Mouse (Mus musculus): ENCODE measurements around the gene Cfap54.

- TF ChIP-seq CTCF (IDR thresholded peaks at IDR 0.05; ENCODE audit: control insufficient read depth, insufficient read depth, insufficient read length) (no peak), MAX (IDR thresholded peaks at IDR 0.05) (no peak), USF1 (IDR thresholded peaks at IDR 0.05; ENCODE audit: low read depth) (no peak), MYOD1 (IDR thresholded peaks at IDR 0.05; ENCODE audit: control insufficient read depth, insufficient read length, low read depth) (no peak), MYOG (IDR thresholded peaks at IDR 0.05; ENCODE audit: control insufficient read depth, extremely low read depth, insufficient read length) (no peak), CEBPB (IDR thresholded peaks at IDR 0.05; ENCODE audit: low read depth) (no peak), FOSL1 (IDR thresholded peaks at IDR 0.05; ENCODE audit: insufficient read depth, low read length, poor library complexity, severe bottlenecking) (no peak)
Observed at GRCm38 (mm10) chr10:93123310-93123709, 41.9 kb upstream of the Cfap54 start.

Data from C2C12 (cell line).